15 mouse cellular contexts compared by ENCODE assay signal in the genomic region with DNA sequence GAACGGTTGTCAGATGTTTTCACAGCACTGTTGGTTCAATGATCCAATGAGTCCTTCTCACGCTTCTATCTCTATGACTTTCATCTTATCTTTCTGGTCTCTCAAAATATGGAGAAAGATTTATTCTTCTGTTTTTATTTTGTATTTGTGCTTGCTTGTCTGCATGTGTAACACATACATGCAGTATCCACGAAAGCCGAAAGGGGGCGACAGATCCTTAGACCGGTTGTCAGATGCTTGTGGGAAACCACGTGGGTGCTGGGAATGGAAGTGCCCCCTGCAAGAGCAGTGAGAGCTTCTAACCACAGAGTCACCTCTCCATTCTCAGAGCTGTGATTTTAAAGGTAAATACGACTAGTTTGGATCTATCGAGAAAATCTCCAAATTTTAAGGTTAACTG. TPM values are rescaled to one million over a fixed set of nuclear protein-coding genes. Genes with fewer than 3 reads are reported as not detected.
DNase-seq lines count a peak whose midpoint lies in the region; ATAC-seq and TF ChIP-seq lines count a peak whose summit lies in the region.
"Had no signal": no experiment of that assay in that cellular context is flagged by ENCODE, and none has a peak within 500 bp of the region (broad histone marks: within the 10 kb centered on the region; RNA-seq: fewer than 3 reads in every experiment).

No protein-coding gene starts in this region.

- no peak overlapping the region for H3K4me3 ChIP-seq in liver, adult 2 months (ENCODE audit: insufficient read depth, low read depth, low read length)
- no peak overlapping the region for H3K4me3 ChIP-seq in liver, embryonic 11.5 days (ENCODE audit: low read depth, low read length)
- H3K4me3 ChIP-seq in ES-E14 (ENCODE audit: insufficient read depth in 1 of 2, low read depth in 1 of 2, low read length in 2 of 2, poor library complexity in 1 of 2, severe bottlenecking in 1 of 2), result no peak overlapping the region
- H3K4me3 ChIP-seq in liver, postnatal 0 days (ENCODE audit: low read depth, low read length), result no peak overlapping the region
- no peak overlapping the region for H3K4me3 ChIP-seq in hindbrain, embryonic 14.5 days (replicated peaks; ENCODE audit: low read length)
- H3K4me3 ChIP-seq: heart, embryonic 12.5 days had no signal

- no peak overlapping the region for H3K9ac ChIP-seq in liver, adult 2 months (ENCODE audit: low read depth, low read length)
- H3K9ac ChIP-seq in liver, embryonic 11.5 days (ENCODE audit: low read depth, low read length), result no peak overlapping the region
- no peak overlapping the region for H3K9ac ChIP-seq in ES-E14 (ENCODE audit: insufficient read depth, low read depth, low read length, poor library complexity, severe bottlenecking)
- no peak overlapping the region for H3K9ac ChIP-seq in liver, postnatal 0 days (replicated peaks)
- H3K9ac ChIP-seq in hindbrain, embryonic 14.5 days, result no peak overlapping the region
- H3K9ac ChIP-seq: heart, embryonic 12.5 days had no signal

- no peaks in the 10 kb centered on the region for H3K27me3 ChIP-seq in liver, adult 2 months (ENCODE audit: control insufficient read depth, insufficient read depth, low read length)
- H3K27me3 ChIP-seq in liver, embryonic 11.5 days (replicated peaks; ENCODE audit: control insufficient read depth, insufficient read depth, low read length), result no peaks in the 10 kb centered on the region
- H3K27me3 ChIP-seq in liver, postnatal 0 days (ENCODE audit: insufficient read depth, low read length), result no peaks in the 10 kb centered on the region
- H3K27me3 ChIP-seq in hindbrain, embryonic 14.5 days (ENCODE audit: control insufficient read depth, insufficient read depth, low read length), result no peaks in the 10 kb centered on the region
- H3K27me3 ChIP-seq: heart, embryonic 12.5 days had no signal

- no peak overlapping the region for H3K27ac ChIP-seq in liver, adult 2 months (replicated peaks; ENCODE audit: insufficient read depth, low read depth, low read length)
- no peak overlapping the region for H3K27ac ChIP-seq in liver, embryonic 11.5 days (ENCODE audit: low read depth, low read length)
- H3K27ac ChIP-seq in ES-E14 (ENCODE audit: insufficient read depth, low read depth, low read length, poor library complexity, severe bottlenecking), result no peak overlapping the region
- no peak overlapping the region for H3K27ac ChIP-seq in liver, postnatal 0 days (ENCODE audit: low read depth)
- H3K27ac ChIP-seq in hindbrain, embryonic 14.5 days, result no peak overlapping the region

- peak; percentile 48 for DNase-seq in heart, adult 11 months
- no peak for DNase-seq in heart, postnatal 36 days
- peak; percentile 5 for DNase-seq in liver, adult 2 months (ENCODE audit: extremely low read depth, low read depth, low spot score)
- no peak for DNase-seq in liver, embryonic 11.5 days (ENCODE audit: low spot score)
- peak; percentile 69 for DNase-seq in ES-E14 (ENCODE audit: low read depth, low spot score)
- DNase-seq in liver, postnatal 0 days, result peak; percentile 18
- DNase-seq in frontal cortex, postnatal 14 days (ENCODE audit: low spot score in 2 of 2), result no peak
- DNase-seq in hindbrain, embryonic 14.5 days (ENCODE audit: low spot score), result no peak
- DNase-seq: cerebellum, adult 2 months; layer of hippocampus, postnatal 36 days; midbrain, embryonic 14.5 days had no signal

- no peak overlapping the region for H3K4me2 ChIP-seq in liver, embryonic 11.5 days
- no peak overlapping the region for H3K4me2 ChIP-seq in liver, postnatal 0 days (ENCODE audit: low read depth, low read length)
- H3K4me2 ChIP-seq in hindbrain, embryonic 14.5 days (replicated peaks), result no peak overlapping the region
- H3K4me2 ChIP-seq: heart, embryonic 12.5 days had no signal

- in situ Hi-C loops in ES-E14 (cut with MboI; ENCODE audit: low sequenced_read_pairs in 2 of 2, unreplicated experiment in 2 of 2), result no loop called here

- no peak for ATAC-seq in liver, embryonic 11.5 days (replicated peaks; ENCODE audit: low FRiP score)
- ATAC-seq in liver, postnatal 0 days, result no peak
- ATAC-seq in hindbrain, embryonic 14.5 days (ENCODE audit: low FRiP score), result no peak
- ATAC-seq: inflammation-experienced regulatory T-cells, adult 6 months had no signal

- no peak for TF ChIP-seq EP300 in liver, postnatal 0 days (IDR thresholded peaks at IDR 0.05; ENCODE audit: low read depth)

- no peak for TF ChIP-seq POLR2A in liver, adult 2 months (IDR thresholded peaks at IDR 0.05; ENCODE audit: extremely low read depth, insufficient read depth, low read length)

- no peaks in the 10 kb centered on the region for H3K79me2 ChIP-seq in liver, adult 2 months (ENCODE audit: control insufficient read depth, insufficient read depth, low read length)

- no peaks in the 10 kb centered on the region for H3K4me1 ChIP-seq in liver, adult 2 months (ENCODE audit: control insufficient read depth, insufficient read depth, low read length)
- H3K4me1 ChIP-seq in liver, embryonic 11.5 days (replicated peaks; ENCODE audit: control insufficient read depth, insufficient read depth, low read length), result no peaks in the 10 kb centered on the region
- H3K4me1 ChIP-seq in ES-E14 (ENCODE audit: control insufficient read depth in 2 of 2, insufficient read depth in 2 of 2, low read length in 2 of 2, poor library complexity in 1 of 2), result no peaks in the 10 kb centered on the region
- no peaks in the 10 kb centered on the region for H3K4me1 ChIP-seq in liver, postnatal 0 days (ENCODE audit: insufficient read depth)
- no peaks in the 10 kb centered on the region for H3K4me1 ChIP-seq in hindbrain, embryonic 14.5 days (replicated peaks; ENCODE audit: control insufficient read depth, insufficient read depth, low read length)
- H3K4me1 ChIP-seq: heart, embryonic 12.5 days had no signal

- no peak for TF ChIP-seq CTCF in liver, adult 2 months (IDR thresholded peaks at IDR 0.05; ENCODE audit: low read depth, low read length)
- TF ChIP-seq CTCF in liver, postnatal 0 days (IDR thresholded peaks at IDR 0.05; ENCODE audit: low read depth), result peak; percentile 33; the same call in 1 of the 2 replicates

- intact Hi-C loops in heart, postnatal 36 days (cut with DNase I), result no loop called here

- WGBS in liver, adult 2 months, result 56% methylated on average over 9 of the region's 9 CpGs
- WGBS in liver, embryonic 11.5 days, result 50% methylated on average over 9 of the region's 9 CpGs
- WGBS in liver, postnatal 0 days (ENCODE audit: insufficient replicate concordance), result 56% methylated on average over 9 of the region's 9 CpGs
- WGBS in hindbrain, embryonic 14.5 days, result 64% methylated on average over 9 of the region's 9 CpGs

- H3K36me3 ChIP-seq in liver, adult 2 months (ENCODE audit: control insufficient read depth, insufficient read depth, low read length), result no peaks in the 10 kb centered on the region
- H3K36me3 ChIP-seq in liver, embryonic 11.5 days (ENCODE audit: control insufficient read depth, insufficient read depth, low read length), result no peaks in the 10 kb centered on the region
- no peaks in the 10 kb centered on the region for H3K36me3 ChIP-seq in ES-E14 (ENCODE audit: control insufficient read depth, insufficient read depth, low read length, poor library complexity, severe bottlenecking)
- no peaks in the 10 kb centered on the region for H3K36me3 ChIP-seq in liver, postnatal 0 days (replicated peaks; ENCODE audit: insufficient read depth, low read length)
- no peaks in the 10 kb centered on the region for H3K36me3 ChIP-seq in hindbrain, embryonic 14.5 days (replicated peaks; ENCODE audit: control insufficient read depth, insufficient read depth)
- H3K36me3 ChIP-seq: heart, embryonic 12.5 days had no signal

- no peaks in the 10 kb centered on the region for H3K9me3 ChIP-seq in liver, embryonic 11.5 days (ENCODE audit: control insufficient read depth, low read length)
- H3K9me3 ChIP-seq in ES-E14 (ENCODE audit: control insufficient read depth, insufficient read depth, low read depth, low read length), result no peaks in the 10 kb centered on the region
- H3K9me3 ChIP-seq in liver, postnatal 0 days (ENCODE audit: low read length), result no peaks in the 10 kb centered on the region
- H3K9me3 ChIP-seq in hindbrain, embryonic 14.5 days (ENCODE audit: control insufficient read depth, low read length), result no peaks in the 10 kb centered on the region
- H3K9me3 ChIP-seq: heart, embryonic 12.5 days had no signal

TF ChIP-seq in ES-E14, 5 proteins besides CTCF, POLR2A, EP300 and RAD21:
- peak; percentile 33; the same call in 1 of the 2 replicates for TF ChIP-seq ZC3H11A (IDR thresholded peaks at IDR 0.05; ENCODE audit: borderline replicate concordance, low read depth, low read length)
- no peak for TF ChIP-seq CHD2 (IDR thresholded peaks at IDR 0.05; ENCODE audit: low read depth, low read length)

RNA-seq across cellular contexts. Expression of a gene that starts 54.2 kb away (rescaled TPM):
- total RNA-seq in heart, postnatal 36 days (2021), result not detected
- total RNA-seq in liver, adult 2 months (2014; rRNA removed), result not detected in 2 replicates
- polyA plus RNA-seq in liver, adult 2 months (2012; rRNA removed), result not detected in 2 replicates
- not detected in 2 replicates for polyA plus RNA-seq in liver, embryonic 11.5 days (2014; fragmentation: Nextera tagmentation; extraction: Ambion mirVana)
- not detected in 2 replicates for total RNA-seq in ES-E14 (2012; rRNA removed)
- not detected in 2 replicates for polyA plus RNA-seq in liver, postnatal 0 days (2015; fragmentation: Nextera tagmentation; extraction: Ambion mirVana)
- polyA plus RNA-seq in hindbrain, embryonic 14.5 days (2014; fragmentation: Nextera tagmentation; extraction: Ambion mirVana), result not detected in 2 replicates
- total RNA-seq: adrenal gland, adult 18-20 months; layer of hippocampus, postnatal 36 days had no signal
- polyA plus RNA-seq: cerebellum, adult 2 months; heart, embryonic 12.5 days; inflammation-experienced regulatory T-cells, adult 6 months; liver, embryonic 16.5 days; midbrain, embryonic 14.5 days had no signal

Comparison
In these comparisons a context has a peak if more than half of its experiments do, and no peak if none do; other contexts are left out.
1. DNase-seq: peak in heart, adult 11 months (single experiment), liver, adult 2 months (single experiment), ES-E14 (single experiment) and liver, postnatal 0 days (single experiment); none in heart, postnatal 36 days (0 of 2), liver, embryonic 11.5 days (single experiment), frontal cortex, postnatal 14 days (0 of 2) and hindbrain, embryonic 14.5 days (single experiment).